Mouse (Mus musculus): ENCODE results near the gene Traf6. TPM values are rescaled to one million over a fixed set of nuclear protein-coding genes. Genes with fewer than 3 reads are reported as not detected.
A peak's percentile ranks its signal among the peaks of the same experiment; 100 is the strongest.

The Traf6 gene
- polyA plus RNA-seq, 1 experiment from 2014 or later, result 6.3 TPM

- Histone ChIP-seq H3K27me3 (replicated peaks) (peaks cover 6% of the 10 kb centered on the region; the same call in 1 of the 2 replicates), H3K9me3 (replicated peaks) (no peaks in the 10 kb centered on the region), H3K9ac (no peak overlapping the region), H3K4me1 (no peaks in the 10 kb centered on the region), H3K36me3 (no peaks in the 10 kb centered on the region), H3K27ac (no peak overlapping the region), H3K4me3 (no peak overlapping the region), H3K4me2 (no peak overlapping the region)
- 0 out of 2 replicates have a peak, but pooled peaks have one; percentile 30 for ATAC-seq
- 23% methylated on average over 9 of the region's 9 CpGs for WGBS (ENCODE audit: insufficient replicate concordance)
These were observed 13.0 kb upstream of the Traf6 start for GRCm38 (mm10) chr2:101665058-101665702.

- 84% methylated on average over 3 of the region's 3 CpGs for WGBS (ENCODE audit: insufficient replicate concordance)
- no peak overlapping the region for H3K27ac ChIP-seq
- H3K27me3 ChIP-seq (replicated peaks), result peaks cover 6% of the 10 kb centered on the region; the same call in 1 of the 2 replicates
- H3K4me1 ChIP-seq, result no peaks in the 10 kb centered on the region
- no peak overlapping the region for H3K4me3 ChIP-seq
- no peak overlapping the region for H3K4me2 ChIP-seq
- no peaks in the 10 kb centered on the region for H3K36me3 ChIP-seq
- no peak overlapping the region for H3K9ac ChIP-seq
- no peaks in the 10 kb centered on the region for H3K9me3 ChIP-seq (replicated peaks)
- no peak for ATAC-seq
These were observed 12.5 kb upstream of the Traf6 start for GRCm38 (mm10) chr2:101665703-101666092.

- H3K36me3 ChIP-seq, result no peaks in the 10 kb centered on the region
- ATAC-seq, result no peak
- no peak overlapping the region for H3K4me3 ChIP-seq
- WGBS (ENCODE audit: insufficient replicate concordance), result 58% methylated on average over 3 of the region's 3 CpGs
- H3K9me3 ChIP-seq (replicated peaks), result no peaks in the 10 kb centered on the region
- no peak overlapping the region for H3K27ac ChIP-seq
- peaks cover 6% of the 10 kb centered on the region; the same call in 1 of the 2 replicates for H3K27me3 ChIP-seq (replicated peaks)
- no peaks in the 10 kb centered on the region for H3K4me1 ChIP-seq
- H3K9ac ChIP-seq, result no peak overlapping the region
- H3K4me2 ChIP-seq, result no peak overlapping the region
These were observed 9.5 kb upstream of the Traf6 start for GRCm38 (mm10) chr2:101668751-101669150.

- no peaks in the 10 kb centered on the region for H3K9me3 ChIP-seq (replicated peaks)
- H3K4me3 ChIP-seq, result no peak overlapping the region
- no peaks in the 10 kb centered on the region for H3K36me3 ChIP-seq
- no peak overlapping the region for H3K27ac ChIP-seq
- ATAC-seq, result no peak
- H3K4me2 ChIP-seq, result no peak overlapping the region
- H3K4me1 ChIP-seq, result no peaks in the 10 kb centered on the region
- peaks cover 17% of the 10 kb centered on the region for H3K27me3 ChIP-seq (replicated peaks)
- no peak overlapping the region for H3K9ac ChIP-seq
- 48% methylated on average over 3 of the region's 3 CpGs for WGBS (ENCODE audit: insufficient replicate concordance)
These were observed 4.7 kb upstream of the Traf6 start for GRCm38 (mm10) chr2:101673547-101673946.

GRCm38 (mm10) chr2:101679164-101679784, 1.0 kb downstream of the Traf6 start:
- H3K4me2 ChIP-seq, result peak overlapping the region; percentile 84
- WGBS (ENCODE audit: insufficient replicate concordance), result 7% methylated on average over 15 of the region's 15 CpGs
- H3K27me3 ChIP-seq (replicated peaks), result peaks cover 11% of the 10 kb centered on the region
- ATAC-seq, result peak; percentile 44
- peaks cover 13% of the 10 kb centered on the region for H3K4me1 ChIP-seq
- H3K27ac ChIP-seq, result peak overlapping the region; percentile 48; the same call in 1 of the 2 replicates
- peaks cover 5% of the 10 kb centered on the region for H3K36me3 ChIP-seq
- no peaks in the 10 kb centered on the region for H3K9me3 ChIP-seq (replicated peaks)
- peak overlapping the region; percentile 91 for H3K9ac ChIP-seq
- H3K4me3 ChIP-seq, result peak overlapping the region; percentile 94

GRCm38 (mm10) chr2:101684421-101684820, 6.2 kb downstream of the Traf6 start:
- Histone ChIP-seq H3K36me3 (peaks cover 43% of the 10 kb centered on the region), H3K27me3 (replicated peaks) (no peaks in the 10 kb centered on the region), H3K9ac (no peak overlapping the region), H3K4me3 (no peak overlapping the region), H3K4me1 (peaks cover 9% of the 10 kb centered on the region), H3K27ac (no peak overlapping the region), H3K4me2 (no peak overlapping the region), H3K9me3 (replicated peaks) (no peaks in the 10 kb centered on the region)
- 87% methylated on average over 12 of the region's 12 CpGs for WGBS (ENCODE audit: insufficient replicate concordance)
- ATAC-seq, result no peak

GRCm38 (mm10) chr2:101688011-101688410, 9.8 kb downstream of the Traf6 start:
- Histone ChIP-seq H3K27me3 (replicated peaks) (no peaks in the 10 kb centered on the region), H3K4me2 (no peak overlapping the region), H3K36me3 (peaks cover 72% of the 10 kb centered on the region), H3K27ac (no peak overlapping the region), H3K9me3 (replicated peaks) (no peaks in the 10 kb centered on the region), H3K4me3 (no peak overlapping the region), H3K9ac (no peak overlapping the region), H3K4me1 (no peaks in the 10 kb centered on the region)
- ATAC-seq, result no peak
- WGBS (ENCODE audit: insufficient replicate concordance), result 87% methylated on average over 5 of the region's 5 CpGs

- Histone ChIP-seq H3K4me1 (no peaks in the 10 kb centered on the region), H3K27me3 (replicated peaks) (no peaks in the 10 kb centered on the region), H3K27ac (no peak overlapping the region), H3K4me2 (no peak overlapping the region), H3K9ac (no peak overlapping the region), H3K4me3 (no peak overlapping the region), H3K36me3 (peaks cover 74% of the 10 kb centered on the region), H3K9me3 (replicated peaks) (no peaks in the 10 kb centered on the region)
- ATAC-seq, result no peak
- WGBS (ENCODE audit: insufficient replicate concordance), result 86% methylated on average over 9 of the region's 9 CpGs
These were observed 12.1 kb downstream of the Traf6 start for GRCm38 (mm10) chr2:101690252-101690827.

- Histone ChIP-seq H3K9ac (no peak overlapping the region), H3K4me1 (no peaks in the 10 kb centered on the region), H3K36me3 (peaks cover 78% of the 10 kb centered on the region), H3K27me3 (replicated peaks) (no peaks in the 10 kb centered on the region), H3K27ac (no peak overlapping the region), H3K4me2 (no peak overlapping the region), H3K4me3 (no peak overlapping the region), H3K9me3 (replicated peaks) (no peaks in the 10 kb centered on the region)
- 76% methylated on average over 4 of the region's 4 CpGs for WGBS (ENCODE audit: insufficient replicate concordance)
- ATAC-seq, result no peak
These were observed 14.8 kb downstream of the Traf6 start for GRCm38 (mm10) chr2:101693043-101693442.

GRCm38 (mm10) chr2:101693577-101694215, 15.5 kb downstream of the Traf6 start:
- Histone ChIP-seq H3K27ac (no peak overlapping the region), H3K4me1 (no peaks in the 10 kb centered on the region), H3K27me3 (replicated peaks) (no peaks in the 10 kb centered on the region), H3K4me3 (no peak overlapping the region), H3K9ac (no peak overlapping the region), H3K36me3 (peaks cover 81% of the 10 kb centered on the region), H3K4me2 (no peak overlapping the region), H3K9me3 (replicated peaks) (no peaks in the 10 kb centered on the region)
- ATAC-seq, result no peak
- 65% methylated on average over 5 of the region's 5 CpGs for WGBS (ENCODE audit: insufficient replicate concordance)

- WGBS (ENCODE audit: insufficient replicate concordance), result 81% methylated on average over 7 of the region's 7 CpGs
- no peak overlapping the region for H3K9ac ChIP-seq
- H3K4me2 ChIP-seq, result no peak overlapping the region
- no peaks in the 10 kb centered on the region; the same call in 1 of the 2 replicates for H3K4me1 ChIP-seq
- H3K27ac ChIP-seq, result no peak overlapping the region
- H3K9me3 ChIP-seq (replicated peaks), result no peaks in the 10 kb centered on the region
- peak; percentile 73 for ATAC-seq
- H3K36me3 ChIP-seq, result peaks cover 69% of the 10 kb centered on the region
- H3K27me3 ChIP-seq (replicated peaks), result no peaks in the 10 kb centered on the region
- no peak overlapping the region for H3K4me3 ChIP-seq
These were observed 17.4 kb downstream of the Traf6 start for GRCm38 (mm10) chr2:101695584-101695983.

- Histone ChIP-seq H3K4me2 (no peak overlapping the region), H3K9me3 (replicated peaks) (no peaks in the 10 kb centered on the region), H3K27ac (no peak overlapping the region), H3K27me3 (replicated peaks) (no peaks in the 10 kb centered on the region), H3K9ac (no peak overlapping the region), H3K4me1 (no peaks in the 10 kb centered on the region; the same call in 1 of the 2 replicates), H3K4me3 (no peak overlapping the region), H3K36me3 (peaks cover 42% of the 10 kb centered on the region)
- no peak for ATAC-seq
- 54% methylated on average over 4 of the region's 4 CpGs for WGBS (ENCODE audit: insufficient replicate concordance)
These were observed 21.1 kb downstream of the Traf6 start for GRCm38 (mm10) chr2:101699284-101699683.

Data from liver, embryonic 12.5 days (tissue).